Mouse (Mus musculus) T-helper 17 cell (primary cell): ENCODE data around the gene Atxn1.

Experiments
- in situ Hi-C, 2 experiments: fragments of 300-600 bp; cut with MboI, MseI; formaldehyde crosslinking; loops; 1 replicate in 1 of 2; 2 replicates in 1 of 2; pipeline ENCODE4 v1.15.1; 2025; ENCODE audit warnings: high pct_unique_total_duplicates in 2 of 2

Atxn1 gene

DNA sequence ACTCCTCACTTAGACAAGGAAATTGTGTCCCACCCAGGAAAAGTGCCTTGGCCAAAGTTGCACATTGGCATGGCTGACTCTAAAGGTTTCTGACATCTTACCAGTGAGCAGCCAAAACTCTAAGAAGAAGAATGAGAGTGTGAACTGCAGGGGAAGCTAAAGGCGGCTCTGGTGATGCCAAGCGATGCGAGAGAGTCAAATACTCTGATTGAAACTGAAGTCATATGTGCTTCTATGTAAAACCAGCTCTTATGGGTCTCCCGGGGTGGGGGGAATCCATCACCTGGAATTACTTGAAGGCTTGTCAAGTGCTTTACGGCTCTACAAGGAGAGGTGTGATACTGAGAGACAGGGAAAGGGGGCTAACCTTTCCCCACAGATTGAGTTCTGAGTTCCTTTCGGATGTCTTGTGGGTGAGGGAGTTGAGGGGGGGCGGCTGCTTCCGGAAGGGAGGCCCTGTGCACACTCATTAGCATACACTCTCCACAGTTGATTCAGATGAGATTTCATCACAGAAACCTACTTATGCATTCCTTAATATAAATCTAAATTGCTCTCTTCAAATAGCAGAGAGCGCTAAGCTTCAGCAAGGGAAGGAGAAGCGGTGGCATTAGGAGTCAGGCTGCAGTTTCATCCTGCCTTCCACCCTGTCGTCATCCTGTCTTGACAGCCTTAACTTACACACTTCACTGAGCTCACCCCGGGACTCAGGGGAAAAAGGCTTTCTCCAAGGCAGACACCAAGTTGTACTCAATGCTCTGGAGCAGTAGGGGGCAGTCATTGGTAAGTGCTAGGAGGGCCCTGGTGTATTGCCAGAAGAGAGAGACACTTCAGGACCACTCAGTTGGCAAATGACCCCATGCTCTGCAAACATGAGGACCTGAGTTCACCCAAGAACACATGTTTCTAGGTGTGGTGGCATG lies 218.7 kb downstream of the Atxn1 start:
- in situ Hi-C loops = no loop called here

DNA sequence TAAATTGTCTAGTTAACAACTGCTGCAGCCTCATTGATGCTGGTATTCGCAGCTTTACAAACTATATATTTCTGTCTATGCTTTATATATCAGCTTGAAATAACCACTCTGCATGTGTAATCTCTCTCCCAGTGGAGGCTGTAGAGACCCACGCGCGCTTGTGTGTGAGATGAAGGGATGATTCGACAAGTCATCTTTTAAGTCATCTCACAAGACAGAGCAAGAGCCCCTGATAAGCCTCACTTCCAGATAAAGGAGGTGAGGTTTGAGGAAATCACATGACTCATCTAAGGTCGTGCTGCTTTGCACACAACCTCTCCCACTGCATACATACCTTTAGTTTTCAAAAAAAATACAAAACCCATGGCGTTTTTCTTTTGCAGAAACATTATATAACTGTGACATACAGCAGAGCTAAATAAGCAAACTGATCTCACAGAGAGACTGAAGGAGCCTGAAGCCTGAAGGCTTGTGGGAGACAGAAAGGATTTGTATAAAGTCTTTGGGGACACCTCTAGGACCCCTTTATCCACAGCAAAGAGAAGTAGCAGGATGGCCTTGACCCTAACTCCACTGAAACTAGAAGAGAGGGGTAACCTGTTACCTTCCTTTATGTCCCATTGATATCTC lies 219.9 kb downstream of the Atxn1 start:
- in situ Hi-C loops = no loop called here

DNA sequence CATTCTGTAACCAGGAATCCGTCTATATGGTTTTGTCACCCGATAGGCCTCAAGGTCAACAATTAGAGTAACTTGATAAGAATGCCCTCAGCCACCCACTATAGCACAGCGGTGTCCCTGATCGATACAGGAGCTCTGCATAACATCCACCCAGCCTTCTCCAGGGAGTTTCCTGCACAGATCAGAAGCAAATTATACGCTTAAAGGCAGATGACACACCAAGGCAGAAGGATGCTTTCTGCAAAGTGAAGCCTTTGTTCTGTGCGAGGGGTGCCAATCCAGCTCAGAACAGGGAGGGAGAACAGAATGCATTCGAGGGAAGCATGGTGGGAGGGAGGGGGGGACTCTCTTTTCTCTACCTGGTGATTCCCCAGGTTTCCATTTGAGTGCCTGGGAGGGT lies 221.0 kb downstream of the Atxn1 start:
- in situ Hi-C loops = no loop called here

DNA sequence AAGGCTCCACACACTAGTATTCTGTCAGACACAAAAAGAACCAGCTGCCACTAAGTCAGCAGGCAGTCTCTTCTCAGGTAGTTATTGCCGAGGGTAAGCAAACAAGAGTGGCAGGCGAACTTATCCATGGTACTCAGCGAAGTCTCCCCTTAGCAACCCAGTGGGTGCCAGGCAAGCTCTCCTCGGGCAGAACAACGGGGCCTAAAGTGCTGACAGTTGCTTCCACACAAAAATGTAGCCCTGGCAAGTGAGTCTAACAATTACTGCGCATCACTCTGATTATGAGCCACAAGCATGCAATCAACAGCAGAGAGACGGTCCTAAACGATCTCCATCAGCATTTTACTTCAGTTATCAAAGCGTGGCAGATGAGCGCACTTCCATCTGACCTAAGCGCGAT lies 224.4 kb downstream of the Atxn1 start:
- in situ Hi-C loops = no loop called here

DNA sequence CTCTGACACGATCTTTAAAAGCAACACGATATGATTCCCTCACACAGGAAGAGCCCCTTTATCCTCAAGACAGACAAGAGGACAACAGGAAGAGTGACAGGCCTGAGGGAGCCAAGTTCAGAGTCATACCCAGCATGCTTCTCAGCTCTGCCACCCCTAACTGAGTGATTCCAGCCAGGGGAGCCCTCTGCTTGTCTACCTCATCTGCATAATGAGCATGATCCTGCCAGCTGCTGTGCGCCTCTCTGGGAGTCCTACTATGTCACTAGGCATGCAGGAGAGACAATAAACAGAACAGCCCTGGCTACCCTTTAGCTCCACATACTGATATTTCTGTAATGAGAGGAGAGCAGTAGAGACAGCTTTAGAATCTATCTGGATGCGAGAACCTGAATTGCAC lies 228.6 kb downstream of the Atxn1 start:
- in situ Hi-C loops = no loop called here

DNA sequence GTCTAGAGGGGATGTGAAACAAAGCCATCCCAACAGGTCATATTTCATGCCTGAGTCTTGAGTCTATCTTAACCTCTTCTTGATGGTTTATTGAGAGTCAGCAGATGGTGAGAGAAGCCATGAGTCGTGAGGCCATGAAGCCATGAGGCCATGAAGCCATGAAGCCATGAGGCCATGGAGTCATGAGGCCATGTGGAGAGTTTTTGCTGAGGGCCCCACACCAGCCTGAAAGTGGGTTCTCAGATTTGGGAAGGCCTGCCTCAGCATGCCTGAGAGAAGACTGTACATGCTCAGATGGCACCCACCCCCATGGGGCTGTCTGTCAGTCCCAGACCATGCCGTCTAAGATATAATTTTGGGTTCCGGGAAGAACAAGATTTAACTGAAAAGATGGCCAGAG lies 229.0 kb downstream of the Atxn1 start:
- in situ Hi-C loops = no loop called here

DNA sequence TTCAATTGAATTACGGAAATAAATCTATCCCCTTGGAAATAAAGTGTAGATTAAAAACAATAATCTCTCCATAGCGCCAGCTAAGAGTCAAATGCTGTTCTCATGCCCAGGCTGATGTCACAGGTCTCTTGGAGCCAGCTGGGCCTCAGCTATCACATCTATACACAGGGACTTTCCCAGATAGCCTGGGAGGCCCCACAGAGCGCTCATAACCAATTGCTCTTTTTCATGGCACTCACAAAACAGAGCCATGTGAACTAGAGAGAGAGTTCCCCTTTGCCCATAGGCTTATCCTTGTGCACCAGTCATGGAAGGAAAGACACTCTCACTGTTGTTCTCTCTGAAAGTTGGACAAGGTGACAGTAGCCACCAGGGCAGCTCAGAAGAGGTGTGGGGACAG lies 230.3 kb downstream of the Atxn1 start:
- in situ Hi-C loops = no loop called here

DNA sequence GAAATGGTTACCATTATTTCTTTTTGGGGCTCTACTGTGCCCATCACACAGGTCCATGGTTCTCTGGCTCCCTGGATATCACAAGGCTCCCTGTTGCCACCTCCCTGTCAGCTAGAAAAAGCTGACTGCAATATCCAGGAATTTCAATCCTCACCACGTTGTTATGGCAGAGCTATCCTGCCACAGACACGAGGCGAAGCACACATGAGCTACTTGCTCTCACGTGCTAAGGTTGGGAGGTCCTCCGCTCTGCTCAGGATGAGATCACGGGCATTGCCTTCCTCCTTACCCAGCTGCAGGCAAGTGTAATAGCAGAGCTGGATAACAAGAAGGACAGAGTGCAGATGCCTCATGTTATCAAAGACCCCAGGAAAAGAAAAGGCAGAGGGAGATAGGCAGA lies 232.2 kb downstream of the Atxn1 start:
- in situ Hi-C loops = no loop called here

DNA sequence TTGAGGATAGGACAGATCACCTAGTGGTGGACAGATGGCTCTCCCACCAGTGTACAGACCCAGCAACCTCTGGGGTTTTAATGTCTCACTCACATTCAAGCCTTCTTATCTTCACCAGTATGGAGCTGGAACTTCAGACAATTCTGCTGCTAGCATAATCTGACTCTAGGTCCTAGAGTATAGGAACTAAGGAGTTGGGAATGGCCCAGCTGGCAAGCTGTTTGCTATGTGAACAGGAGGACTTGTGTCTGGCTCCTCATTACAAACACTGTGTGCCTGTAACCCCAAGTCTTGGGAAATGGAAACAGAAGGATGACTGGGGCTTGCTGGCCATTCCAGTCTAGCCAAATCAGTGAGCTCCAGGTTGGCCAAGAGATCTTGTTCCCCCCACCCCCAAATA lies 237.9 kb downstream of the Atxn1 start:
- in situ Hi-C loops = no loop called here

DNA sequence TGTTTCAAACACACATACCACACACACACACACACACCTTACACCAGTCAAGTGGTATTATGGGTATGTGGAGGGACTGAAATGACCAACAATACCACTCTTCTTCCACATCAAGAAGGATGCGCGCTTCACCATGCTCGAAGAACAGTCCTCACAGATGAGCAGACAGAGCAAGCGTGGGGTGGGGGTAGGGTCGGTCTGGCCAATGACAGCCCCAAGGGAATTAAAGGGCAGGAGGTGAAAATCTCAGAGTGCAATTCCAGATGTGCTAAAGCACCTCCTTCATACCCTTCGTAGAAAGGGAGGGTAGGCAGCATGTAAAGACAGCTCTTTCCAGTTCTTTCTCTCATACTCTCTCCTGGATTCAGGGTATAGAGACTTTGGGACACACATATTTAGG lies 238.6 kb downstream of the Atxn1 start:
- in situ Hi-C loops = no loop called here

DNA sequence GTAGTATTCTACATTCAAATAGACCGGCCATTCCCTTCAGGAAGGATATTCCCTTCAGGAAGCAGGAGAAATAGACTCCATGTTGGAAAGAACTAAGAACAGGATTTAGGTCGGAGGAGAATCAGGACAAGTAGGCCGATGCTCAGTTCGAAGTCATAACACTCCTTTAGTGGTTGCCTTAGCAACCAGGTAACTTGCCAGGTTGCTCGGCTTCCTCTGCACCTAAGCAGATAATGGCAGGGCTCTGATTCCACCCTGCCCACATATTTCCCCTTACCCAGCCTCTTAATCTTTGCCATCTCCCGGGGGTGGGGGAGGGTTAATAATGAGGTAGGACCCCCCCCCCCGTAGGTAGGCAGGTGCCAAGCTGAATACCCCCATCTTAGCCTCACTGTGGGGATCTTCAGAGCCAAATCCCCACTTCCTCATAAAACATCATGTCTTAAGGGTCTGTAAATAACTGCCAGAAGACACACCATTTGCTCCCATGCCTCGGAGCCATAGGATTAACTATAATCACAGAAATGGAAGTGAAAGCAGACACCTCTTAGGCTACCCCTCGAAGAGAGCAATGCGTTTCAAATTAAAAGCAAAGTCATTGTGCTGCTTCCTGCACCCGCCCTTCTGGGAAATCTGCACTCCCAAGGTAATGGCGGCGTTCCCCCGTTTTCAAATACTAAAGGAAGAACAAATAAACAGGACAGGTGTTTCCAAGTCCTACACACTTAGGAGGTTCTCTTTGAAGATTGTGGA lies 240.1 kb downstream of the Atxn1 start:
- in situ Hi-C loops = no loop called here

DNA sequence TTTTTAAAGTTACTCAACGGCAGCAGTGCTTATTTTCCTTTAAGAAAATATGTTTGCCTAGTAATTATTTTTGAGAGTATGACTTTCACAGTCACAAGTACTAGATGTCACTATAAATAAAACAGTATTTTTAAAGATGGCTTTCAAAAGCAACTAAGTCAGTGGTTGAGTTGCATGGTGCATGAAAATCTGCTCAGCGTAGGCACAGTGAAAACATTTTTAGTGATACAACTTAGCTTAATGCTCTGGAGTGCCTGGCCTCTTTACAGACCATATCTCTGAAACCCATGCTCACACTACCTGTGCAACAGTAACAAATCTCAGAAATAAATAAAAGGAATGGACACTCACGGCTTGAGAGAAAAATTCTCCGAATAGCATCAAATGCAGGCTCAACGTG lies 241.9 kb downstream of the Atxn1 start:
- in situ Hi-C loops = no loop called here

DNA sequence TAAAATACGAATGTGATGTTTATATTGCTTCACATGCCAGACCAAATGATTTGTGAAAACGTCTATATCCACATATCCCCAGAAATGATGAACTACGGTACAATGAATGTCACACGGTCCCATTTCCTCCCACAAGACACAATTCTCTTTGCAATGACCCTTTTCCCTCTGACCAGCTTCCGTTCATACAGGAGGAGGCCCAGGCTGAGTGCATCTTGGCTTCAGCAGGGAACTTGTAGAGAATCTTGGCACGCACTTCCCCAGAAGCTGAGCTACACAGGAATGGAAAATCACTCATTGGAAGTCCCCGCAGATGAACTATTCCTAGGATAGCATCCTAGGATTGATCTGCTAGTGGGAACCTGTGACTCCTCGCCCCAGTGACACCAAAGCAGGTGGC lies 243.2 kb downstream of the Atxn1 start:
- in situ Hi-C loops = no loop called here

DNA sequence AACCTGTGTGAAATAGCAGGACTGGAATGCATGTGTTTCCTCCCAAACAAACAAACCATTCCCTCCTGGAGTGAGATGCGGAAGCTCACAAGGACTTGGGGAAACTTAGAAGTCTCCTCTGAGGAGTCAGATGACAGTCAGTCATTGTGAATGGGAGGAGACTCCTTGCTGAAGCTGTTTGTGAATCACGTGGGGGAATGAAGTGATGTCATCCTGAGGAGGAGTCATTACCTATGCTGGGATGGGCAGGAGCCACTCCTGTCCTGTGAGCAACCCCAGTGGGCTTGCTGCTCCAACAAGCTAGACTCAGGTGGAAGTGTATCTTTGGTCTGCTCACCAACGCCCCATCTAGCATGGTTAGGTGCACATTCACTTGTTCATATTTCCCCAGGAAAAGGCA lies 246.0 kb downstream of the Atxn1 start:
- in situ Hi-C loops = no loop called here

DNA sequence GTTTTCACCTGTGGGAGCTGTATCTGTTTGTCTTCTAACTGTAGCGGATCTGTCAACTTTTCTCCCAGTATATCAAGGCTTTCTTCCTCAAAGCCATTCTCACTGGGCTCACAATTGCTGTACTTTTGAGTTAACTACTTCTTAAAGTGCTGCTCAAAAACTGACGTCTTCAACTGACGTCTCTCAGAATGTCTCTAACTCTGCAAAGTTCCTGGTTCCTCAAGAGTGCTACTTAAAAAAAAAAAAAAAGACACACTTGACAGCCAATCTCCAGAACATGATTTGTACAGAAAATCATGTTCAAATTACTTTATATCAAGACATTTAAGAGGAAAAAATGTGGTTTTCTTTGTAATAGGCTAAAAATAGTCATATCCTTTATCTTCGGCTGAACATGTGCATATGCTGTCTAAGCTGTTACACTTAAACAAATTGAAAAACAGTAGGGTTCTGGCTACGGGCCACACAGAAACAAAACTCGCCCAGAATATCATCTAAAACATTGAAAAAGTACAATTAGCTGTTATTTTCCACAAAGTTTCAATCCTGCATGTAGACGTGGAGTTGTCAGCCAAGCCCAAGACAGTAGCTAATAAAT lies 249.1 kb downstream of the Atxn1 start:
- in situ Hi-C loops = no loop called here

DNA sequence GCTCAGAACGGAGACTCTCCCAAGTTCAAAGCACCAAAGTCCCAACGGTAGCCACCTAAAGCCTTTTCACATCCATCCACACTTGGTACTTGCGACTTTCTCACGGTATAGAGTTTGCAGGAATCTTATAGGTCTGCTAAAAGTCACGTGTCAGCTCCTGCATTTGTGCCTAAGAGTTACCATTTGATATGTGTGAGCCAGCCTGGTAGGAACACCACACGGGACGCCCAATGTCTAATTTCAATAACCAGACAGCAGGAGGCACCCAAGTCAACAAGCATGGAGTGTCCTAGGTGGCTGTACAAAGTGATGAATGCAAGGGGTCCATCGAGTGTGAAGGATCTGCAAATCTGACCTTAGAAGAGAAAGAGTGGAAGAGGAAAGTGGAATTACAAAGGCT lies 254.8 kb downstream of the Atxn1 start:
- in situ Hi-C loops = no loop called here

DNA sequence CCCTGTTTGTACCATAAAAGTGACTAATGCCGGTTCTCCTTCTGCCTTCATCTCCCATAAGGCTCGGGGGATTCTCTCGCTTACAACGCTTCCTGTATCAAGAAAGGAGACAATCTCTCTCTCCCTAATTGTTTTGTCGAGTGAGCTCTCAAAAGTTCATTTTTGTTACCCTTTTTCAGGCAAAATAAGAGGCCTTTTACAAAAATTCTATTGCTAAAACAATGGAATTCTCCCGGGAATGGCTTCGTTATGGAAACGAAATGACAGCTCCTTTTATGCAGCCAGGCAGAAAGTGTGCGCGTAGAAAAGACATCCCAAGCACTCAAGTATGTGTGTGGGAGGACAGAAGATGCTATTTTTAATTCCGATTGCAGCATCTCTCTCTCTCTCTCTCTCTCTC lies 255.4 kb downstream of the Atxn1 start:
- in situ Hi-C loops = no loop called here

DNA sequence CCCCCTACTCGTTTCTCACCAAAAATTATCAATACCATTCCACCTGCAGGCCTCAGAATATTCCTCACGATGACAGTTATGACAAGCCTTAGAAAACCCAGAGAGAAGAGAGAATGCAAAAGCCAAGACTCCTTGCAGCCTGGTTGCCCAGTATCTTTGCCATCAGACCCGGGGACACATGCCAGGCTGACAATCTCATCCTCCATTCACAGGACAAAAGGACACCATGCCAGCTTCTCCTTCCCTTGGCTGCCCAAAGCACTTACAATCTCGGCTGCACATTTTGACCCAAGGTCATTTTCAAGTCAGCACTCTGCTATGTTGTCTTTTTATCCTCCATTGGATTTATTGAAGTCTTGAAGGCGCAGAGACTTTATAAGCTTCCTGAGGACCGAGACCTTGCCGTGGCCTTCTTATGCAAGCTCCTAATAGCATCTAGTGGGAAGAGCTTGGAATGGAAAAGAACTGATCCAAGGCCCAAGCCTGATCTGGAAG lies 263.5 kb downstream of the Atxn1 start:
- in situ Hi-C loops = no loop called here

DNA sequence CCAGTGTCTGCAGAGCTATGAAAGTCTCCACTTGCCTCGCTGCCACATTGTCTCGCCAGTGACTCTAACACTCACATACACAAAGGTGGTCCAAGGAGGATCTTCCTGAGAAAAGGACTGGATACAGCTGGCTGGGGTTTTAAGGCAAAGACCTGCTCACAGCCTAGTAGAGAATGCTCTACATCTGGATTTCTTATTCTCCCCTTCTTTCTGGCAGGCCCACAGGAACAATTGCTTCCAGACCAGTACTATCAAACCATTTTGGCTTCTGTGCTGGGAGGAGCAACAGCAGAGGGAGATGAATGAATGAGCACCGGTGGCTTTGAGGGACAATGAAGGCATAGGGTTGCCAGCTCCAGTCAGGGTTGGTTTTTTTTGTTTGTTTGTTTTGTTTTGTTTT lies 265.8 kb downstream of the Atxn1 start:
- in situ Hi-C loops = loop anchor here (5.0 to 25.0 kb wide), 2 partner anchors 68 to 263 kb away; partner anchors contain the start of gene Atxn1 (in 1 of the 2)

DNA sequence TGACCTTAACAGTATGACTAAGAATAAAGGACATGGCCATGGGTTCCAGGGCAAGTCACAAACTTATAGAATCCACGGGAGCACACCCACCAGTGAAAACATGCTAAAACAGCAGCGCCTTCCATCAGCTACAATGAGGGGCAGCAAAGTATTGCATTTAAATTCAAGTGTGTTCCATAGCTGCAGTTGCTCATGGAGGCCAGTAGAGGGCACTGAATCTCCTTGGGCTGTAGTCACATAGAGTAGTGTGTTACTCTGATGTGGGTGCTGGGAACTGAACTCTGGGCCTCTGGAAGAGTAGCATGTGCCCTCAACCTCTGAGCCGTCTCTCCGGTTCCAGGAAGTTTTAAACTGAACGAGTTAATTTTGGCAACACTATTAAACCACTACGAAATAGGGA lies 268.8 kb downstream of the Atxn1 start:
- in situ Hi-C loops = loop anchor here (5.0 to 25.0 kb wide), 2 partner anchors 71 to 266 kb away; partner anchors contain the start of gene Atxn1 (in 1 of the 2)

DNA sequence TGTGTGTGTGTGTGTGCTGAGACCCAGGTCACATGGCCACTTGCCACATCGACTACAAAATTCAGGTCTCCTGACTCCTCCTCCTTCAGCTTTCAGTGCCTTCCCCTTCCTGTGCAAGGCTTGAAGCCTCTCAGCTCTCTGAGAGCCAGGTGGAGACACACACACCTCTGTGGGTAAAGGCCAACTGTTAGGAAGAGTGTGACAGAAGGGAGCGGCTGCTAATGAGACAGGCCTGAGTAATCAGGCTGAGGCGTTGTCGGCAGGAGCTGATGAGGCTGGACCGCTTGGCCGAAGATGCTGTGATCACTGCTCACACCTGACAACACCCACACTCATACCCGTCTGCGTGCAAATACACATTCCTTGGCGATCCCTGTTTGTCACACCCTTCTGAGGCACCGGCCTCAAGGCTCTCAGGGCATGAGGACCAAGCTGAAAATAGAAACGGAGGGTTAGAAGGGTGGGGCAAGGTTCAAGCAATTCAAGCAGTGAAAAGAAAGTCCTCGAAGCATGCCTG lies 269.8 kb downstream of the Atxn1 start:
- in situ Hi-C loops = loop anchor here (5.0 to 25.0 kb wide), 3 partner anchors 72 to 467 kb away; partner anchors contain the start of gene Atxn1 (in 1 of the 2)
